Mouse (Mus musculus): ENCODE data around the gene Tomm6. TPM values are rescaled to one million over a fixed set of nuclear protein-coding genes. Genes with fewer than 3 reads are reported as not detected.
"Not testable (repeated sequence)": the region's sequence is repeated elsewhere in the genome, so short reads cannot be mapped to it uniquely, and the experiment has no call there.

Gene Tomm6
- total RNA-seq, 2 experiments from 2014 or later: 247 to 266 TPM

DNA sequence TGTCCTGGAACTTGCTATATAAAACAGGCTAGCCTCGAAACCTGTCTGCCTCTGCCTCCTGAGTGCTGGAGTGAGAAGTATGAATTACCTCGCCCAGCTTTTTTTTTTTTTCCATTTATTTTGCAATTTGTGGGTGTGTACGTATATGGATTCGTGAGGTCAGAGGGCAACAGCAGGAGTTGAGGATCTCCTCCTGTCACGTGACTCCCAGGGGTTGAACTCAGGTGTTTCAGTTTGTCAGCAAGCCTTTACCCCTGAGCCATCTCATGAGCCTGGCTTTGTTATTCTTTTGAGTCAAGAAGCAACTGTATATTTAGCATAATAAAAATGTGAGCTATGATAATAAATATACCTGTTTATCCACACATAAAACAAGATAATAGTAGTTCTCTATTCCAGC, 32.5 kb downstream of the Tomm6 start:
- DNase-seq (ENCODE audit: low spot score in 2 of 2): no peak

DNA sequence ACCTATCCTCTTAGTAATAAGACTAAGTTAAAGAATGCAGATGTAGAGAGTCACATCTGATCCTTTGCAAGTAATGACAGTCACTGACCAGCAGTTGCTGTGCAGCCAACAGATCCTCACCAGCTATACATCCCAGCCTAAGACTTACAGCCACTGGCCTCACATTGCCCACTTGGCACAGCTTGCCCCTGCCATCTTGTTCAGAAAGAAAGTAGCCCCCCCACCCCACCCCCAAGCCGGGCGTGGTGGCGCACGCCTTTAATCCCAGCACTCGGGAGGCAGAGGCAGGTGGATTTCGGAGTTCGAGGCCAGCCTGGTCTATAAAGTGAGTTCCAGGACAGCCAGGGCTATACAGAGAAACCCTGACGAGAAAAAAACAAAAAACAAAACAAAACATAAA, 33.8 kb downstream of the Tomm6 start:
- DNase-seq (ENCODE audit: low spot score in 2 of 2): not testable (repeated sequence)

DNA sequence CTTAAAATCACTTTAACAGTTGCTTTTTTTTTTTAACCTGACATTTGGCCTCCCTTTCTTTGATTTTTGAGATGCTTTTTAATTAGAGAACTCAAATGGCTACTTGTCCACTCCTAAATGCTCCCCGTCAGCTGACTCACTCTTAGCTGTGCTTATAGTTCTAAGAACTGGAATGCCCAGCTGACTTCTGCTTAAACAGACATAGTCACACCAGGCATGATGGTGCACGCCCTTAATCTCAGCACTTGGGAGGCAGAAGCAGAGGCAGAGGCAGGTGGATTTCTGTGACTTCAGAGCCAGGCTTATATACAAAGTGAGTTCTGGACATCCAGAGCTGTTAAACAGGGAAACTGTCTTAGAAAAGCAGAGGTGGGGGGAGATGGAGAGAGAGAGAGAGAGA, 36.2 kb downstream of the Tomm6 start:
- no peak for DNase-seq (ENCODE audit: low spot score in 2 of 2)

DNA sequence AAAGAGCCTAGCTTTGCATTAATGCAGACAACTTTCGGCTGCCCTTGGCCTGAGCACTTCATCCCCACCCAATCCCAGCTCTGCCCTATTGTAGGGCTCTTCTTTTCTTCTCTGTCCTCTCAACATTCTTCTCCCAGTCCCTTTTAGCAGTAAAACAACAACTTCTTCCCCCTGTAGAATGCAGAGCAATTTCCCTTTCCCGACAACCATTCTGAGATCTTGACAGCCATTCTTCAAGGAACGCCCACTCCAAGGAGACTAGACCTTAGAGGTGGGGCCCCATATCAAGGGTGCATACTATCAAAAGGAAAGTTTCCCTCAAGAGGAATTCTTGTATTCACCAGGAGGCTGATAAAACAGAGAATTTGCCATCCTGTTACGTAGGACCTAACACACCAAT, 39.2 kb downstream of the Tomm6 start:
- no peak for DNase-seq (ENCODE audit: low spot score in 2 of 2)

DNA sequence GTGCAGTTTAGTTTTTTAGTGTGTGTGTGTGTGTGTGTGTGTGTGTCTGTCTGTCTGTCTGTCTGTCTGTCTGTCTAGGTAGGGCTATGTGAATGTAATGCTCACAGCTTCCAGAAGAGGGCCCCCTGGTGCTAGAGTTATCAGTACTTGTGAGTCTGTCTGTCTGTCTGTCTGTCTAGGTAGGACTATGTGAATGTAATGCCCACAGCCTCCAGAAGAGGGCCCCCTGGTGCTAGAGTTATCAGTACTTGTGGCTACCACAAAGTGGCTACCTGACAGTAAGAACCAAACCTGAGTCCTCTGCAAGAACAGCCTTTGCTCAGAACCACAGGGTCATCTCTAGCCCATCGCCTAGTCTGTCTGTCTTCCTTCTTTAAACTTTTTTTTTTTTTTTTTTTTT, 41.5 kb downstream of the Tomm6 start:
- peak; percentile 25 to 43 for DNase-seq (ENCODE audit: low spot score in 2 of 2)

DNA sequence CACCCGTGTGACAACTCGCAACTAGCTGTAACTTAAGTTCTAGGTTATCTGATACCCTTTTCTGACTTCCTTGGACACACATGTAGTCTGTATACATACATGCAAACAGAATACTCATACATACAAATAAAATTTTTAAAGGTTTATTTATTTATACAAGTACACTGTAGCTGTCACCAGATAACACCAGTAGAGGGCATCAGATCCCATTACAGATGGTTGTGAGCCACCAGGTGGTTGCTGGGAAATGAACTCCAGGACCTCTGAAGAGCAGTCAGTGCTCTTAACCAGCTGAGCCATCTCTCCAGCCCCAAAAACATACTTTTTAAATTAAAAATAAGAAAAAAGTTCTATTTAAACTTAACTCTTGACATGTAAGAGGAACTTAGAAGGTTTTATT, 45.2 kb downstream of the Tomm6 start:
- DNase-seq (ENCODE audit: low spot score in 2 of 2): no peak

Other genes starting within 250 kb of the Tomm6 start
- 10 to 100 TPM; 16.4 to 19.9 TPM for gene Taf8, start 186.1 kb downstream of the Tomm6 start, total RNA-seq (2021)
- gene Ccnd3, start 183.3 kb downstream of the Tomm6 start, total RNA-seq (2021): 100 to 1,000 TPM; 328 to 506 TPM
- gene Bysl, start 76.9 kb downstream of the Tomm6 start, total RNA-seq (2021): 10 to 100 TPM; 23.0 to 24.2 TPM
- gene Med20, start 76.8 kb downstream of the Tomm6 start, total RNA-seq (2021): 10 to 100 TPM; 50.1 to 50.3 TPM
- 1 to 10 TPM; 1.6 to 3.4 TPM for gene Gm20517, start 76.8 kb downstream of the Tomm6 start, total RNA-seq (2021)
- 1 to 10 TPM; 3.0 to 4.1 TPM for gene Usp49, start 57.7 kb downstream of the Tomm6 start, total RNA-seq (2021)
- gene Frs3, start 644 bp upstream of the Tomm6 start, total RNA-seq (2021): 1 to 10 TPM; 4.9 to 7.1 TPM
- under 1 TPM; 0.58 to 0.96 TPM for gene Gm21981, start 6.1 kb upstream of the Tomm6 start, total RNA-seq (2021)
- 1 to 10 TPM; 4.1 to 5.5 TPM for gene Prickle4, start 6.3 kb upstream of the Tomm6 start, total RNA-seq (2021)
- not detected for gene Pgc, start 38.5 kb upstream of the Tomm6 start, total RNA-seq (2021)
- 10 to 100 TPM; 12.4 to 16.0 TPM for gene Tfeb, start 48.6 kb upstream of the Tomm6 start, total RNA-seq (2021)
- 1 to 10 TPM in 1 of 2 experiments, under 1 TPM in 1; 0.42 to 1.2 TPM for gene Mdfi, start 146.3 kb upstream of the Tomm6 start, total RNA-seq (2021)
- 10 to 100 TPM; 20.0 to 26.1 TPM for gene Foxp4, start 236.3 kb upstream of the Tomm6 start, total RNA-seq (2021)

Data from adrenal gland, adult 18-20 months (tissue).